Mouse (Mus musculus) kidney, postnatal 0 days (tissue): ENCODE measurements around the gene Mrgbp. TPM values are rescaled to one million over a fixed set of nuclear protein-coding genes. Genes with fewer than 3 reads are reported as not detected.
A peak's percentile ranks its signal among the peaks of the same experiment; 100 is the strongest.

Experiments
- ATAC-seq: fragments of 200-750 bp; cut with Nextera tagmentation; replicated peaks from 2 replicates; pipeline ENCODE4 v1.8.0; 2017; ENCODE audit warnings: low read depth, moderate number of reproducible peaks, moderate TSS enrichment, moderate library complexity; ENCODE audit not compliant: low FRiP score
- DNase-seq: peaks from one replicate; pipeline ENCODE4 v3.0.0-alpha.2; 2016; ENCODE audit warnings: low spot score
- H3K27ac ChIP-seq: fragments of 300-500 bp; sonication (generic); 2 replicates; pipeline ENCODE4 v1.5.1; 2014; ENCODE audit warnings: mild to moderate bottlenecking
- H3K27me3 ChIP-seq: fragments of 300-500 bp; sonication (generic); 2 replicates; pipeline ENCODE4 v1.6.1; 2014; ENCODE audit warnings: low read length, mixed read lengths; ENCODE audit not compliant: insufficient read depth
- H3K36me3 ChIP-seq: fragments of 300-500 bp; sonication (generic); 2 replicates; pipeline ENCODE4 v1.6.1; 2014; ENCODE audit warnings: low read length, mixed read lengths; ENCODE audit not compliant: insufficient read depth
- H3K4me1 ChIP-seq: fragments of 300-500 bp; sonication (generic); replicated peaks from 2 replicates; pipeline ENCODE4 v1.6.1; 2014; ENCODE audit warnings: antibody characterized with exemption, low read length, mixed read lengths; ENCODE audit not compliant: insufficient read depth
- H3K4me2 ChIP-seq: fragments of 300-500 bp; sonication (generic); 2 replicates; pipeline ENCODE4 v1.6.1; 2014; ENCODE audit warnings: mild to moderate bottlenecking, low read length, moderate library complexity, mixed read lengths
- H3K4me3 ChIP-seq: fragments of 300-500 bp; sonication (generic); replicated peaks from 2 replicates; pipeline ENCODE4 v1.5.1; 2014; ENCODE audit warnings: low read depth, low read length
- H3K9ac ChIP-seq: fragments of 300-500 bp; sonication (generic); 2 replicates; pipeline ENCODE4 v1.6.1; 2014; ENCODE audit warnings: low read depth, low read length
- H3K9me3 ChIP-seq: fragments of 300-500 bp; sonication (generic); replicated peaks from 2 replicates; pipeline ENCODE4 v1.6.1; 2016; ENCODE audit warnings: low read length, inconsistent platforms, mixed read lengths
- CTCF ChIP-seq: IDR thresholded peaks from 2 replicates; pipeline ENCODE4 v1.5.1; 2016; ENCODE audit warnings: antibody characterized with exemption, low read depth, mild to moderate bottlenecking, moderate library complexity
- WGBS: fragments of 180-500 bp; shearing (Covaris S2); extraction: QIAGEN DNeasy Blood & Tissue Kit; methylation state at CpG from one replicate; pipeline ENCODE4 v1.1.7; 2014; 5-methylcytosine and 5-hydroxymethylcytosine counted together
- polyA plus RNA-seq: library from polyadenylated mRNA; unstranded; fragments of >200 nt; fragmentation: Nextera tagmentation; extraction: Ambion mirVana; gene quantifications from 2 replicates; pipeline ENCODE4 v1.2.1, GENCODE M21; 2015

Gene Mrgbp
- polyA plus RNA-seq, 1 experiment from 2014 or later: 34.1 TPM

GRCm38 (mm10) chr2:180547384-180548106 is 33.6 kb upstream of the Mrgbp start:
- H3K4me2 ChIP-seq: peak overlapping the region; percentile 10; the same call in 1 of the 2 replicates
- H3K27ac ChIP-seq: no peak overlapping the region
- 34% methylated on average over 8 of the region's 8 CpGs for WGBS
- no peaks in the 10 kb centered on the region for H3K9me3 ChIP-seq
- H3K27me3 ChIP-seq: no peaks in the 10 kb centered on the region
- H3K9ac ChIP-seq: no peak overlapping the region
- no peaks in the 10 kb centered on the region for H3K4me1 ChIP-seq
- H3K4me3 ChIP-seq: no peak overlapping the region
- TF ChIP-seq CTCF: no peak
- no peak for ATAC-seq
- DNase-seq: no peak
- H3K36me3 ChIP-seq: no peaks in the 10 kb centered on the region

DNA sequence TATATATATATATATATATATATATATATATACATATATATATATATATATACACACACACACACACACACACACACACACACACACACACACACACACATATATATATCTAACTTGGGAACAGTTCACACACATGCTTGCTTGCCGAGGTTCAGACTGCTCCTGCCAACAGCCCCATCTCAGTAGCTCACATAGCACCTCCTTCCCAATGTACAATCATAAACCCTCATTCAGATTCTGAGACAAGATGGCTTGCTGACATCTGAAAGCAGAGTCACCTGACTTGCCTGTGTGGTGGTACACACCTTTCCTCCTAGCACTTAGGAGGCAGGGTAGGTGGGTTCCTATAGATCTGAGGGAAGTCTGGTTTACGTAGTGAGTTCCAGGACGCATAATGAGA is 28.8 kb upstream of the Mrgbp start:
- no peak for TF ChIP-seq CTCF
- Histone ChIP-seq H3K9ac (no peak overlapping the region), H3K4me2 (no peak overlapping the region), H3K4me1 (no peaks in the 10 kb centered on the region), H3K36me3 (no peaks in the 10 kb centered on the region), H3K9me3 (no peaks in the 10 kb centered on the region), H3K4me3 (no peak overlapping the region), H3K27me3 (no peaks in the 10 kb centered on the region), H3K27ac (no peak overlapping the region)
- ATAC-seq: no peak
- WGBS: 79% methylated on average over 3 of the region's 3 CpGs
- DNase-seq: no peak

DNA sequence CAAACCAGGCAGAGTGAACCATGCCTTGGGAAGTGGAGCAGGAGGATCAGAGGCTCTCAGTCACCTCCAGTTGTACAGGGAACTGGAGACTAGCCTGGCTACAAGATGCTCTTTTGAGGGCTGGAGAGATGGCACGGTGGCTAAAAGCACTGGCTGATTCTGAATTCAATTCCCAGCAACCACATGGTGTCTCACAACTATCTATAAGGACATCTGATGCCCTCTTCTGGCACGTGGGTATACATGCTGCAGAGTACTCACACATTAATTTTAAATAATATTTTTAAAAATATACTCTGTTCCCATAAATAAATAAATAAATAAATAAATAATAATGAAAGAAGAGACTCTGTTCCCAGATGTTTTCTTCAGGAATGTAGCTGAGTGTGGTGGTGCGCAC is 25.9 kb upstream of the Mrgbp start:
- ATAC-seq (no peak), DNase-seq (no peak)
- no peaks in the 10 kb centered on the region for H3K4me1 ChIP-seq
- peak; percentile 44; the same call in 1 of the 2 replicates for TF ChIP-seq CTCF
- H3K27ac ChIP-seq: no peak overlapping the region
- H3K27me3 ChIP-seq: no peaks in the 10 kb centered on the region
- H3K4me3 ChIP-seq: no peak overlapping the region
- no peaks in the 10 kb centered on the region for H3K9me3 ChIP-seq
- no peak overlapping the region for H3K4me2 ChIP-seq
- H3K36me3 ChIP-seq: no peaks in the 10 kb centered on the region
- H3K9ac ChIP-seq: no peak overlapping the region
- 55% methylated on average over 3 of the region's 3 CpGs for WGBS

- no peak overlapping the region for H3K4me2 ChIP-seq
- no peak overlapping the region for H3K9ac ChIP-seq
- TF ChIP-seq CTCF: no peak
- no peaks in the 10 kb centered on the region for H3K27me3 ChIP-seq
- no peak overlapping the region for H3K27ac ChIP-seq
- 58% methylated on average over 3 of the region's 3 CpGs for WGBS
- H3K9me3 ChIP-seq: no peaks in the 10 kb centered on the region
- no peak for ATAC-seq
- H3K4me1 ChIP-seq: no peaks in the 10 kb centered on the region
- no peak overlapping the region for H3K4me3 ChIP-seq
- DNase-seq: no peak
- H3K36me3 ChIP-seq: no peaks in the 10 kb centered on the region
These were observed 24.6 kb upstream of the Mrgbp start for GRCm38 (mm10) chr2:180556470-180556869.

DNA sequence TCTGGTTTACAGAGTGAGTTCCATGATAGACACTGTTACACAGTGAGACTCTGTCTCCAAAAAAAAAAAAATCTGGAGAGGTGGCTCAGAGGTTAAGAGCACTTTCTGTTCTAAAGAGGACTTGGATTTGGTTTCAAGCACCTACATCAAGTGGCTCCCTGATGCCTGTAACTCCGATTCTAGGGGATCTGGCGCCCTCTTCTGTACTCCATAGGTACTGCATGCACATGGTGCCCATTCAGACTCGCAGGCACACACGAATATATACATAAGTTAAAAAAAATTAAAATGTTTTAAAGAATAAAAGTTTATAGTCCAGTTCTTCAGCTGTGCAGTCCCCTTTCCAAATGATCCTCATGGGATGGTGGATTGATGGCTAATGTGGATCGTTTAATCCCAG is 20.9 kb upstream of the Mrgbp start:
- 58% methylated on average over 5 of the region's 5 CpGs for WGBS
- TF ChIP-seq CTCF: peak; percentile 63
- ATAC-seq: no peak

DNA sequence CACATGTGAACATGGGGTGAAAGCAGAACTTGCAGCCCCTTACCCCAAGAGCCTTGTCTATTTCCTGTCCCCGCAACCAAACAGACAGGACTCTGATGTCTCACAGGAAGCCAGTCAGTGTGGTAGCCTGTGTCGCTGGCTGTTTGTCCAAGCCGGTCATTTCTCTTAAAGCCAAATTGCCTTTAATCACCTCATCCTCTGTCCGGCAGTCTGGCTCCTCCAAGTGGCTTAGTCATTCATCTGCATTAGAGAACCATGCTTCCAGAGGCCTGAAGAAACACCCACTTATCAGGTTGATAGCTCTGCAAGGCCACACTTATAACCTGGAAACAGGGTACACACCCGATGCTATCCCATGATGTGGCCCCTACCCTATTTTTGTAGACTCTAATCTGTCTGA is 19.0 kb upstream of the Mrgbp start:
- WGBS: 32% methylated on average over 5 of the region's 5 CpGs
- Histone ChIP-seq H3K27me3 (no peaks in the 10 kb centered on the region), H3K4me2 (no peak overlapping the region), H3K36me3 (no peaks in the 10 kb centered on the region), H3K4me3 (no peak overlapping the region), H3K27ac (no peak overlapping the region), H3K9ac (no peak overlapping the region), H3K9me3 (no peaks in the 10 kb centered on the region), H3K4me1 (no peaks in the 10 kb centered on the region)
- DNase-seq (peak; percentile 73), ATAC-seq (no peak)
- peak; percentile 55; the same call in 1 of the 2 replicates for TF ChIP-seq CTCF

More for the DNA sequence above, 20.9 kb upstream of the Mrgbp start:
- Histone ChIP-seq H3K9me3 (no peaks in the 10 kb centered on the region), H3K4me3 (no peak overlapping the region), H3K27ac (no peak overlapping the region), H3K4me2 (no peak overlapping the region), H3K27me3 (no peaks in the 10 kb centered on the region), H3K9ac (no peak overlapping the region), H3K4me1 (no peaks in the 10 kb centered on the region), H3K36me3 (no peaks in the 10 kb centered on the region)
- DNase-seq: no peak

- no peak for TF ChIP-seq CTCF
- no peaks in the 10 kb centered on the region for H3K27me3 ChIP-seq
- ATAC-seq (no peak), DNase-seq (no peak)
- no peaks in the 10 kb centered on the region for H3K36me3 ChIP-seq
- no peak overlapping the region for H3K9ac ChIP-seq
- H3K9me3 ChIP-seq: no peaks in the 10 kb centered on the region
- WGBS: 46% methylated on average over 6 of the region's 6 CpGs
- H3K4me2 ChIP-seq: no peak overlapping the region
- H3K4me3 ChIP-seq: no peak overlapping the region
- H3K4me1 ChIP-seq: no peaks in the 10 kb centered on the region
- H3K27ac ChIP-seq: no peak overlapping the region
These were observed 17.8 kb upstream of the Mrgbp start for GRCm38 (mm10) chr2:180563296-180563695.
